Comparison of ENCODE assay signal across 10 mouse cellular contexts in the genomic region with DNA sequence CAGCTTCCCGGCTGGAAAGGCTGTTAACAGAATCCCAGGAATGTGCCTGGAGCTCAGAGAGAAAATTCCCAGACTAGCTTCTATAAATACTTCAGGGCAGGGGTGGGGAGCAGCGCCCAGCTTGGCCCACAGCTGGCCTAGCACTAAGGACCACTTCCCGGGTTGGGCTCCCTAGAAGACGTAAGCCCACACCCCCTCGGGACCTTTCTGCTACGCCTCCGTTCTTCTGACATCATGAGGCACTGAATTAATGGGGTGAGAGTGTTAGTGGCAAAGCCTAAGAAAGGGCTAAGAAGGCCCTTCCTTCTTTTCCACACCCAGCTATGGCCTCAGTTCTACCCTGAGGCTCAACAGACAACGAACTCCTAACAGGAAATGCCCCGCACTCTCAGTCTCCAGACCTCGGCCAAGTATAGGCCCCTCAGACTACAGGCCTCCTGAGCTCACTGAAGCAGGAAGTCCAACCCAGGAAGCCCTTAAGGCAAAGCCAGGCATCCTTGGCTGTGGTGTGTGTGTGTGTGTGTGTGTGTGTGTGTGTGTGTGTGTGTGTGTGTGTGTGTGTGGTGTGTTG. TPM values are rescaled to one million over a fixed set of nuclear protein-coding genes. Genes with fewer than 3 reads are reported as not detected.
DNase-seq lines count a peak whose midpoint lies in the region; ATAC-seq and TF ChIP-seq lines count a peak whose summit lies in the region.
"Had no signal": no experiment of that assay in that cellular context is flagged by ENCODE, and none has a peak within 500 bp of the region (broad histone marks: within the 10 kb centered on the region; RNA-seq: fewer than 3 reads in every experiment).

No protein-coding gene starts in this region.

- H3K27ac ChIP-seq in kidney, embryonic 15.5 days, result peak overlapping the region; percentile 81
- H3K27ac ChIP-seq in embryonic facial prominence, embryonic 11.5 days (replicated peaks; ENCODE audit: low read depth, low read length), result no peak overlapping the region
- H3K27ac ChIP-seq in kidney, postnatal 0 days, result peak overlapping the region; percentile 77

- DNase-seq in kidney, adult 9 months, result no peak
- DNase-seq in embryonic facial prominence, embryonic 11.5 days (ENCODE audit: low spot score), result peak; percentile 49
- DNase-seq in kidney, postnatal 0 days (ENCODE audit: low spot score), result peak; percentile 79
- DNase-seq in naive thymus-derived CD4-positive, alpha-beta T cell, adult 2 months (ENCODE audit: low read depth), result peak; percentile 29
- DNase-seq in frontal cortex, postnatal 25 days (ENCODE audit: low spot score in 2 of 2), result no peak
- DNase-seq in layer of hippocampus, adult 8-10 months (ENCODE audit: low spot score in 2 of 2), result no peak
- no peak for DNase-seq in gastrocnemius, postnatal 36 days
- DNase-seq: thymus, adult 18-20 months had no signal

- 12% methylated on average over 10 of the region's 10 CpGs for WGBS in kidney, embryonic 15.5 days
- 26% methylated on average over 10 of the region's 10 CpGs for WGBS in embryonic facial prominence, embryonic 11.5 days
- 8% methylated on average over 10 of the region's 10 CpGs for WGBS in kidney, postnatal 0 days

- ATAC-seq in kidney, embryonic 15.5 days (replicated peaks; ENCODE audit: low FRiP score), result peak; percentile 76
- ATAC-seq in embryonic facial prominence, embryonic 11.5 days (replicated peaks; ENCODE audit: insufficient number of reproducible peaks, low FRiP score, low TSS enrichment, low read depth), result no peak
- peak; percentile 73 for ATAC-seq in kidney, postnatal 0 days (replicated peaks; ENCODE audit: low FRiP score, low read depth)

- no peak overlapping the region for H3K4me3 ChIP-seq in kidney, embryonic 15.5 days (replicated peaks)
- no peak overlapping the region for H3K4me3 ChIP-seq in embryonic facial prominence, embryonic 11.5 days (ENCODE audit: low read depth, low read length)
- H3K4me3 ChIP-seq in kidney, postnatal 0 days (replicated peaks; ENCODE audit: low read depth, low read length), result no peak overlapping the region
- H3K4me3 ChIP-seq: megakaryocyte, embryonic 14.5 days had no signal

- intact Hi-C loops in gastrocnemius, postnatal 36 days (cut with DNase I), result loop anchor here (2.0 to 5.0 kb wide), 3 partner anchors 25 to 71 kb away; partner anchors contain the start of gene Calm2

- no peak for TF ChIP-seq CTCF in kidney, postnatal 0 days (IDR thresholded peaks at IDR 0.05; ENCODE audit: low read depth)

- H3K4me2 ChIP-seq in kidney, embryonic 15.5 days, result peak overlapping the region; percentile 9; the same call in 1 of the 2 replicates
- H3K4me2 ChIP-seq in embryonic facial prominence, embryonic 11.5 days (ENCODE audit: low read depth, low read length), result no peak overlapping the region
- H3K4me2 ChIP-seq in kidney, postnatal 0 days (ENCODE audit: low read length), result no peak overlapping the region

- no peak overlapping the region for H3K9ac ChIP-seq in kidney, embryonic 15.5 days
- H3K9ac ChIP-seq in embryonic facial prominence, embryonic 11.5 days (replicated peaks; ENCODE audit: low read length), result no peak overlapping the region
- no peak overlapping the region for H3K9ac ChIP-seq in kidney, postnatal 0 days (ENCODE audit: low read depth, low read length)

- H3K27me3 ChIP-seq in kidney, embryonic 15.5 days, result no peaks in the 10 kb centered on the region
- no peaks in the 10 kb centered on the region for H3K27me3 ChIP-seq in embryonic facial prominence, embryonic 11.5 days (ENCODE audit: control insufficient read depth, insufficient read depth, low read length)
- no peaks in the 10 kb centered on the region for H3K27me3 ChIP-seq in kidney, postnatal 0 days (ENCODE audit: insufficient read depth, low read length)
- H3K27me3 ChIP-seq: megakaryocyte, embryonic 14.5 days had no signal

- no peaks in the 10 kb centered on the region for H3K36me3 ChIP-seq in kidney, embryonic 15.5 days
- no peaks in the 10 kb centered on the region for H3K36me3 ChIP-seq in embryonic facial prominence, embryonic 11.5 days (replicated peaks; ENCODE audit: control insufficient read depth, insufficient read depth, low read depth, low read length)
- H3K36me3 ChIP-seq in kidney, postnatal 0 days (ENCODE audit: insufficient read depth, low read length), result no peaks in the 10 kb centered on the region

- H3K9me3 ChIP-seq in kidney, embryonic 15.5 days (replicated peaks), result no peaks in the 10 kb centered on the region
- no peaks in the 10 kb centered on the region for H3K9me3 ChIP-seq in embryonic facial prominence, embryonic 11.5 days (replicated peaks; ENCODE audit: control insufficient read depth, low read length)
- H3K9me3 ChIP-seq in kidney, postnatal 0 days (replicated peaks; ENCODE audit: low read length), result no peaks in the 10 kb centered on the region
- H3K9me3 ChIP-seq: megakaryocyte, embryonic 14.5 days had no signal

- peaks cover 67% of the 10 kb centered on the region for H3K4me1 ChIP-seq in kidney, embryonic 15.5 days
- peaks cover 3% of the 10 kb centered on the region for H3K4me1 ChIP-seq in embryonic facial prominence, embryonic 11.5 days (ENCODE audit: control insufficient read depth, insufficient read depth, low read length)
- H3K4me1 ChIP-seq in kidney, postnatal 0 days (replicated peaks; ENCODE audit: insufficient read depth, low read length), result peaks cover 34% of the 10 kb centered on the region

RNA-seq across cellular contexts. Expression of gene Stpg4, which starts 51.5 kb away (rescaled TPM):
- not detected in 2 replicates for polyA plus RNA-seq in kidney, embryonic 15.5 days (2015; fragmentation: Nextera tagmentation; extraction: Ambion mirVana)
- polyA plus RNA-seq in embryonic facial prominence, embryonic 11.5 days (2014; fragmentation: Nextera tagmentation; extraction: Ambion mirVana), result not detected in 2 replicates
- not detected in 2 replicates for polyA plus RNA-seq in kidney, postnatal 0 days (2015; fragmentation: Nextera tagmentation; extraction: Ambion mirVana)
- not detected for total RNA-seq in layer of hippocampus, adult 8-10 months (2022)
- total RNA-seq in gastrocnemius, postnatal 36 days (2021), result not detected

Comparison
In these comparisons a context has a peak if more than half of its experiments do, and no peak if none do; other contexts are left out.
1. DNase-seq: peak in embryonic facial prominence, embryonic 11.5 days (single experiment), kidney, postnatal 0 days (single experiment) and naive thymus-derived CD4-positive, alpha-beta T cell, adult 2 months (single experiment); none in kidney, adult 9 months (single experiment), frontal cortex, postnatal 25 days (0 of 2), layer of hippocampus, adult 8-10 months (0 of 2) and gastrocnemius, postnatal 36 days (0 of 2).